Mouse (Mus musculus) lung, embryonic 14.5 days (tissue): ENCODE measurements at regions not wholly inside any gene's neighbourhood (a gene's known extent, or its start where the extent isn't known, plus 50 kb on each side); places are given as distances from the start of the nearest gene placed in this dataset.

Experiments used
- ATAC-seq: fragments of 200-750 bp; cut with Nextera tagmentation; 2 replicates; pipeline ENCODE4 v1.8.0; 2017; ENCODE audit warnings: mild to moderate bottlenecking, moderate TSS enrichment, moderate library complexity; ENCODE audit not compliant: insufficient read depth
- DNase-seq: peaks from one replicate; pipeline ENCODE4 v3.0.0-alpha.2; 2015
- H3K27ac ChIP-seq: fragments of 300-500 bp; sonication (generic); 2 replicates; pipeline ENCODE4 v1.5.1; 2014; ENCODE audit warnings: low read depth, mild to moderate bottlenecking, moderate library complexity
- H3K27me3 ChIP-seq: fragments of 300-500 bp; sonication (generic); 2 replicates; pipeline ENCODE4 v1.6.1; 2014; ENCODE audit warnings: low read length, control low read depth; ENCODE audit not compliant: insufficient read depth
- H3K36me3 ChIP-seq: fragments of 300-500 bp; sonication (generic); 2 replicates; pipeline ENCODE4 v1.6.1; 2014; ENCODE audit warnings: control low read depth; ENCODE audit not compliant: insufficient read depth
- H3K4me1 ChIP-seq: fragments of 300-500 bp; sonication (generic); 2 replicates; pipeline ENCODE4 v1.6.1; 2014; ENCODE audit warnings: antibody characterized with exemption, control low read depth; ENCODE audit not compliant: insufficient read depth
- H3K4me2 ChIP-seq: fragments of 300-500 bp; sonication (generic); 2 replicates; pipeline ENCODE4 v1.6.1; 2014; ENCODE audit warnings: mild to moderate bottlenecking
- H3K4me3 ChIP-seq: fragments of 300-500 bp; sonication (generic); 2 replicates; pipeline ENCODE4 v1.5.1; 2014; ENCODE audit warnings: low read depth, low read length
- H3K9ac ChIP-seq: fragments of 300-500 bp; sonication (generic); 2 replicates; pipeline ENCODE4 v1.6.1; 2014
- H3K9me3 ChIP-seq: fragments of 300-500 bp; sonication (generic); 2 replicates; pipeline ENCODE4 v1.6.1; 2016; ENCODE audit warnings: low read depth, low read length, control low read depth
- CTCF ChIP-seq: IDR thresholded peaks from 2 replicates; pipeline ENCODE4 v1.5.1; 2016; ENCODE audit warnings: antibody characterized with exemption, low read depth
- WGBS: fragments of 180-500 bp; shearing (Covaris S2); extraction: QIAGEN DNeasy Blood & Tissue Kit; methylation state at CpG from one replicate; pipeline ENCODE4 v1.1.7; 2014; 5-methylcytosine and 5-hydroxymethylcytosine counted together

DNA sequence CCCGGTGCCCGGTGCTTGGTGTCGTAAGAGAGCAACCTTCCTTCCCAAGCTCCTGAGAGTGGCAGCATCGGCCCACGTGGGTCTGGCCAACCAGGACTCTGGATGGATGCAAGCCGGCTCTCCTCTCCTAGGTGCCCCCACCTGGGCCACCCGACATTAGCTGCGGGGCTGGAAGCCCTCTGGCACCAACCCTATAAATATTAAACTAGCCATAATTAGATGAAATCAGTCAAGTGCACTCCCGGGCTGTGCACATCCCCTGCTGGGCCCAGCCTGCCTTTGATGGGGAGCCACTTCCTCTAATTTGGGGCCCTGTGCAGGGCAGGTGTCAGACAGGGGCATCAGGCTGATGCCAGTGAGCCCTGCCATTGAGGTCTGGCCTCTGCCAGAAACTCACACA lies 130.8 kb downstream of the Cryba4 start:
- Histone ChIP-seq H3K36me3 (no peaks in the 10 kb centered on the region), H3K4me2 (no peak overlapping the region), H3K9ac (no peak overlapping the region), H3K27ac (no peak overlapping the region), H3K4me3 (no peak overlapping the region), H3K9me3 (no peaks in the 10 kb centered on the region), H3K27me3 (no peaks in the 10 kb centered on the region), H3K4me1 (no peaks in the 10 kb centered on the region)
- 72% methylated on average over 9 of the region's 9 CpGs for WGBS
- no peak for TF ChIP-seq CTCF
- DNase-seq: no peak
- no peak for ATAC-seq

DNA sequence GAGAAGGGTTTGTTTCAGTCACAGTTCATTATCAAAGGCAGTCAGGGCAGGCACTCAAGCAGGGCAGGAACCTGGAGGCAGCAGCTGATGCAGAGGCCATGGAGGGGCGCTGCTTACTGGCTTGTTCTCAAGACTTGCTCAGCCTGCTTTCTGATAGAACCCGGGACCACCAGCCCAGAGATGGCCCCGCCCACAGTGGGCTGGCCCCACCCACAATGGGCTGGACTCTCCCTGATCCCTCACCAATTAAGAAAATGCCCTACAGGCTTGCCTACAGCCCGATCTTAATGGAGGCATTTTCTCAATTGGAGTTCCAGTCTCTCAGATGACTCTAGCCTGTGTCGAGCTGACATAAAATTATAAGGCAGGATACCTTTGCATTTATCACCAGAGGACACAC lies 129.7 kb downstream of the Cryba4 start:
- Histone ChIP-seq H3K4me3 (no peak overlapping the region), H3K27me3 (no peaks in the 10 kb centered on the region), H3K9ac (no peak overlapping the region), H3K27ac (no peak overlapping the region), H3K9me3 (no peaks in the 10 kb centered on the region), H3K4me2 (no peak overlapping the region), H3K36me3 (no peaks in the 10 kb centered on the region), H3K4me1 (no peaks in the 10 kb centered on the region)
- WGBS: 15% methylated on average over 5 of the region's 5 CpGs
- ATAC-seq: no peak
- no peak for DNase-seq
- no peak for TF ChIP-seq CTCF

- Histone ChIP-seq H3K36me3 (no peaks in the 10 kb centered on the region), H3K4me1 (no peaks in the 10 kb centered on the region), H3K4me3 (no peak overlapping the region), H3K9ac (no peak overlapping the region), H3K27ac (no peak overlapping the region), H3K27me3 (no peaks in the 10 kb centered on the region), H3K4me2 (no peak overlapping the region), H3K9me3 (no peaks in the 10 kb centered on the region)
- ATAC-seq: no peak
- no peak for TF ChIP-seq CTCF
- 62% methylated on average over 4 of the region's 4 CpGs for WGBS
- peak; percentile 21 for DNase-seq
Measured at GRCm38 (mm10) chr5:112127171-112127570, 125.1 kb downstream of the Cryba4 start.

GRCm38 (mm10) chr5:112132746-112133145 lies 119.6 kb downstream of the Cryba4 start:
- Histone ChIP-seq H3K9me3 (no peaks in the 10 kb centered on the region), H3K27ac (no peak overlapping the region), H3K4me1 (no peaks in the 10 kb centered on the region), H3K4me2 (no peak overlapping the region), H3K4me3 (no peak overlapping the region), H3K9ac (no peak overlapping the region), H3K36me3 (no peaks in the 10 kb centered on the region), H3K27me3 (no peaks in the 10 kb centered on the region)
- DNase-seq: no peak
- no peak for TF ChIP-seq CTCF
- 97% methylated on average over 1 of the region's 1 CpGs for WGBS
- ATAC-seq: no peak

- no peak for DNase-seq
- H3K4me2 ChIP-seq: no peak overlapping the region
- no peak overlapping the region for H3K4me3 ChIP-seq
- 75% methylated on average over 21 of the region's 21 CpGs for WGBS
- H3K27me3 ChIP-seq: no peaks in the 10 kb centered on the region
- H3K9me3 ChIP-seq: no peaks in the 10 kb centered on the region
- H3K9ac ChIP-seq: no peak overlapping the region
- no peak for TF ChIP-seq CTCF
- H3K27ac ChIP-seq: no peak overlapping the region
- no peaks in the 10 kb centered on the region for H3K36me3 ChIP-seq
- no peak for ATAC-seq
- H3K4me1 ChIP-seq: no peaks in the 10 kb centered on the region
Measured at GRCm38 (mm10) chr5:112133688-112134573, 118.4 kb downstream of the Cryba4 start.

- Histone ChIP-seq H3K4me1 (no peaks in the 10 kb centered on the region), H3K27me3 (no peaks in the 10 kb centered on the region), H3K36me3 (no peaks in the 10 kb centered on the region), H3K27ac (no peak overlapping the region), H3K4me3 (no peak overlapping the region), H3K4me2 (no peak overlapping the region), H3K9me3 (no peaks in the 10 kb centered on the region), H3K9ac (no peak overlapping the region)
- TF ChIP-seq CTCF: no peak
- WGBS: 20% methylated on average over 12 of the region's 14 CpGs
- ATAC-seq (no peak), DNase-seq (no peak)
Measured at GRCm38 (mm10) chr5:112136646-112137045, 115.7 kb downstream of the Cryba4 start.

DNA sequence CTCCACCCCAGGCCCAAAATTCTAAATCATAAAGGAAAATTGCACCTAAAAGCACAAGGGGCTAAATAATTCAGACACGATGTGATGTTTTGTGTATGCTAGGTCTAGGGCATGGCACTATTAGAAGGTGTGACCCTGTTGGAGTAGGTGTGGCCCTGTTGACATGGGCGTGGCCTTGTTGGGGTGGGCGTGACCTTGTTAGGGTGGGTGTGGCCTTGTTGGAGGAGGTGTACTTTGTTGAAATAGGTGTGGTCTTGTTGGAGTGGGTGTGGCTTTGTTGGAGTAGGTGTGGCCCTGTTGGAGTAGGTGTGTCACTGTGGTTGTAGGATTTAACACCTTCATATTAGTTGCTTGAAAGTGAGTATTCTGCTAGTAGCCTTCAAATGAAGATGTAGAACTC lies 114.1 kb downstream of the Cryba4 start:
- H3K9ac ChIP-seq: no peak overlapping the region
- no peaks in the 10 kb centered on the region for H3K9me3 ChIP-seq
- WGBS: 73% methylated on average over 3 of the region's 3 CpGs
- no peak overlapping the region for H3K4me3 ChIP-seq
- no peak overlapping the region for H3K4me2 ChIP-seq
- DNase-seq (no peak), ATAC-seq (no peak)
- no peak for TF ChIP-seq CTCF
- H3K4me1 ChIP-seq: no peaks in the 10 kb centered on the region
- H3K27ac ChIP-seq: no peak overlapping the region
- H3K36me3 ChIP-seq: no peaks in the 10 kb centered on the region
- no peaks in the 10 kb centered on the region for H3K27me3 ChIP-seq
